Mouse (Mus musculus) stomach, embryonic 14.5 days (tissue): ENCODE measurements around the gene Cpsf4l. TPM values are rescaled to one million over a fixed set of nuclear protein-coding genes. Genes with fewer than 3 reads are reported as not detected.

Experiments used
- ATAC-seq: fragments of 200-750 bp; cut with Nextera tagmentation; 2 replicates; pipeline ENCODE4 v1.8.0; 2017; ENCODE audit warnings: low read depth, moderate TSS enrichment; ENCODE audit not compliant: insufficient number of reproducible peaks, insufficient read depth, low FRiP score
- H3K27ac ChIP-seq: fragments of 300-500 bp; sonication (generic); 2 replicates; pipeline ENCODE4 v1.5.1; 2014; ENCODE audit warnings: mild to moderate bottlenecking, low read length, moderate library complexity, mixed read lengths
- H3K27me3 ChIP-seq: fragments of 300-500 bp; sonication (generic); 2 replicates; pipeline ENCODE4 v1.6.1; 2014; ENCODE audit warnings: low read length, control low read depth, mixed read lengths; ENCODE audit not compliant: control insufficient read depth, insufficient read depth
- H3K36me3 ChIP-seq: fragments of 300-500 bp; sonication (generic); 2 replicates; pipeline ENCODE4 v1.6.1; 2014; ENCODE audit warnings: mild to moderate bottlenecking, control low read depth, low read length, moderate library complexity, mixed read lengths; ENCODE audit not compliant: control insufficient read depth, insufficient read depth
- H3K4me1 ChIP-seq: fragments of 300-500 bp; sonication (generic); 2 replicates; pipeline ENCODE4 v1.6.1; 2014; ENCODE audit warnings: low read length, control low read depth, mixed read lengths; ENCODE audit not compliant: control insufficient read depth, insufficient read depth
- H3K4me2 ChIP-seq: fragments of 300-500 bp; sonication (generic); replicated peaks from 2 replicates; pipeline ENCODE4 v1.6.1; 2014; ENCODE audit warnings: low read depth, low read length, control low read depth
- H3K4me3 ChIP-seq: fragments of 300-500 bp; sonication (generic); 2 replicates; pipeline ENCODE4 v1.5.1; 2014; ENCODE audit warnings: low read depth, low read length, control low read depth
- H3K9ac ChIP-seq: fragments of 300-500 bp; sonication (generic); replicated peaks from 2 replicates; pipeline ENCODE4 v1.6.1; 2014; ENCODE audit warnings: low read depth, mild to moderate bottlenecking, control low read depth, low read length, moderate library complexity, mixed read lengths
- H3K9me3 ChIP-seq: fragments of 300-500 bp; sonication (generic); 2 replicates; pipeline ENCODE4 v1.6.1; 2016; ENCODE audit warnings: low read depth, low read length, control low read depth; ENCODE audit not compliant: control insufficient read depth
- whole genome bisulfite sequencing: fragments of 180-500 bp; shearing (Covaris S2); extraction: QIAGEN DNeasy Blood & Tissue Kit; methylation state at CpG from one replicate; pipeline ENCODE4 v1.1.7; 2014; 5-methylcytosine and 5-hydroxymethylcytosine counted together
- polyA plus RNA-seq: library from polyadenylated mRNA; unstranded; fragments of >200 nt; fragmentation: Nextera tagmentation; extraction: Ambion mirVana; gene quantifications from 2 replicates; pipeline ENCODE4 v1.2.1, GENCODE M21; 2014

Cpsf4l gene
- polyA plus RNA-seq, 1 experiment from 2014 or later: 0.52 TPM

GRCm38 (mm10) chr11:113683957-113684706 is 25.7 kb downstream of the Cpsf4l start, which contains the start of the genes Fam104a and D11Wsu47e:
Gene Fam104a (minus strand): TSS chr11:113684155.
Gene D11Wsu47e (plus strand): TSS chr11:113684412.
- WGBS: under 1% methylated on average over 70 of the region's 73 CpGs

GRCm38 (mm10) chr11:113683627-113683956 is 26.2 kb downstream of the Cpsf4l start:
- peak overlapping the region; percentile 95 for H3K27ac ChIP-seq
- ATAC-seq: peak; percentile 62; the same call in 1 of the 2 replicates
- WGBS: 0% methylated on average over 33 of the region's 38 CpGs
- H3K27me3 ChIP-seq: no peaks in the 10 kb centered on the region
- H3K4me1 ChIP-seq: peaks cover 32% of the 10 kb centered on the region
- H3K36me3 ChIP-seq: peaks cover 7% of the 10 kb centered on the region
- no peaks in the 10 kb centered on the region for H3K9me3 ChIP-seq
- peak overlapping the region; percentile 87 for H3K4me3 ChIP-seq
- H3K9ac ChIP-seq: peak overlapping the region; percentile 82
- H3K4me2 ChIP-seq: peak overlapping the region; percentile 55

More at GRCm38 (mm10) chr11:113683957-113684706, 25.7 kb downstream of the Cpsf4l start, which contains the start of the genes Fam104a and D11Wsu47e:
- H3K9me3 ChIP-seq: no peaks in the 10 kb centered on the region
- H3K27me3 ChIP-seq: no peaks in the 10 kb centered on the region
- peak; percentile 93 for ATAC-seq
- peaks cover 13% of the 10 kb centered on the region for H3K36me3 ChIP-seq
- peak within 1 kb of the TSS; percentile 87 for H3K4me3 ChIP-seq
- peaks cover 32% of the 10 kb centered on the region for H3K4me1 ChIP-seq
- peak within 1 kb of the TSS; percentile 68 for H3K4me2 ChIP-seq
- H3K9ac ChIP-seq: peak within 1 kb of the TSS; percentile 82
- peak within 1 kb of the TSS; percentile 95 for H3K27ac ChIP-seq

DNA sequence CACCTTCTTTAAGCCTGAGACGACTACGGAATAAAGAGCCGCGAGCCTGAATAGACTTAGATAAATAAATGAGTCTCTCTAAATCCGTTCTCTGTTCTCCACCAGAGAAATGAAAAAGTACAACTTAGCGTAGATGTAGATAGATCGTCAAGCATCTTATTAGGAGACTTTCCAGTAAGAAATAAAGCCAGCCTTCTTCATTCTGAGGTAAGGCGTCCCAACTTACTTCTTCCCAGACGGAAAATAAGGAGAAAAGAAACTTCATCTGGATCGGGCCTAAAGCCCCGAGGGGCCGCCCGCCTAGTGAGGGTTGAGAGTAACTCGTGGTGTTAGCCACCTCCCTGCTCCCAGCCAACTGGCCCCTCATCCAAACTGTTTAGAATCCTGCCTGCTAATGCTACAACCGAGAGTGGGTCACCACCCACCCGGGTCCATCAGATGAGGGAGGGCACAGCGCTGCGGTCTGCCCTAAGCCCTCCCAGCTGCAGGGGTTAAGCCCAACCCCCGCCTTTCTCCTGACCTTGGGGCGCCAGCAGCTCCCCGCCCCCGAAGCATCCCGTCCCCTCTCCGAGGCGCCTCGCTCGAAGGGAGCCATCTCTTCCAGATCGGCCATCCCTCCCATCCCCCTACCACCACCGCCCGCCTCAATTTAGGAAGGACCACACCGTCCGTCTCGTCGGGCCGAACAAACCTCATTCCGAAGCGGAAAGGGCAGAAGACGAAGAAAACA is 26.8 kb downstream of the Cpsf4l start:
- Histone ChIP-seq H3K4me2 (peak overlapping the region; percentile 55), H3K36me3 (peaks cover 4% of the 10 kb centered on the region), H3K4me3 (peak overlapping the region; percentile 87), H3K9ac (peak overlapping the region; percentile 82), H3K4me1 (peaks cover 32% of the 10 kb centered on the region), H3K9me3 (no peaks in the 10 kb centered on the region), H3K27ac (peak overlapping the region; percentile 95), H3K27me3 (no peaks in the 10 kb centered on the region)
- under 1% methylated on average over 38 of the region's 38 CpGs for WGBS
- peak; percentile 65 for ATAC-seq

DNA sequence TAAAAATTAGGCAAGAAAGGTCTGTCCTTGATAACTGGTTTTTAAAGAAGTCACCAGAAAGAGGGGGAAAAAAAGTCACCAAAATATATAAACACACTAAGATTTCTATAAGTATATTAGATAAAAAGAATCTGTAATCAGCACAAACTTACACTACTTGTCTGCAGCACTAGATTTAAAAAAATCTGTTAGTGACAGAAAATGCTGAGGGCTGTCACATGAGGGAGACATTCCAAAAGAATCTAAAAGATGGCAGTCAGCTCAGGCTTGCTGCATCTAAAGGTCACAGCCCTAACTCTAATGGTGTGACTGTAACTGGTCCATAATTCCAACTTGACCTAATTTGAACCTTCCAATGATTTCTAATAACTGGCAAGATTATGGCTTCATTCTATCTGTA is 27.8 kb downstream of the Cpsf4l start:
- peak overlapping the region; percentile 55 for H3K4me2 ChIP-seq
- no peaks in the 10 kb centered on the region for H3K9me3 ChIP-seq
- H3K36me3 ChIP-seq: peaks cover 1% of the 10 kb centered on the region; the same call in 1 of the 2 replicates
- H3K4me3 ChIP-seq: peak overlapping the region; percentile 87; the same call in 1 of the 2 replicates
- H3K4me1 ChIP-seq: peaks cover 31% of the 10 kb centered on the region
- no peaks in the 10 kb centered on the region for H3K27me3 ChIP-seq
- no peak overlapping the region for H3K27ac ChIP-seq
- no peak overlapping the region for H3K9ac ChIP-seq
- ATAC-seq: no peak

DNA sequence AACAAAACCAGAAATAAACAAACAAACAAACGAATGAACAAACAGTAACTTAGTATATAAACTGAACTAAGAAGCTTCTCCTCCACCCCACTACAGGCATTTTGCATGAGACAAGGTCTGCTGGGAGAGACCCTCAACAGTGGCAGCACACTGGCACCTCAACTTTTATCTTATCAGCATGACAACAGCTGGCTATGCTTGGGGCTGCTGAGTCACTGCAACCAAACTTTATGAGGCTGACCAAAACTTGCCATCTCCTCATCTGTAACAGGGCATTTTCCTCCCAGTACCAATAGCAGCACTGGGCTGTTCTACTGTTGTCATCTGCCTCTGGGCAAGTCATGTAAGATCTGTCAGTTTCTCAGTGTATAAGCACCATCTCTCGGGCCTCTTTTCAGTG is 28.9 kb downstream of the Cpsf4l start:
- H3K27ac ChIP-seq: no peak overlapping the region
- peaks cover 26% of the 10 kb centered on the region for H3K4me1 ChIP-seq
- no peak overlapping the region for H3K4me2 ChIP-seq
- H3K27me3 ChIP-seq: no peaks in the 10 kb centered on the region
- ATAC-seq: no peak
- no peak overlapping the region for H3K4me3 ChIP-seq
- H3K9ac ChIP-seq: no peak overlapping the region
- 76% methylated on average over 2 of the region's 2 CpGs for WGBS
- no peaks in the 10 kb centered on the region for H3K9me3 ChIP-seq
- H3K36me3 ChIP-seq: peaks cover 11% of the 10 kb centered on the region; the same call in 1 of the 2 replicates

- ATAC-seq: no peak
- WGBS: 84% methylated on average over 8 of the region's 8 CpGs
- Histone ChIP-seq H3K9me3 (no peaks in the 10 kb centered on the region), H3K27me3 (no peaks in the 10 kb centered on the region), H3K36me3 (peaks cover 20% of the 10 kb centered on the region; the same call in 1 of the 2 replicates), H3K4me2 (no peak overlapping the region), H3K27ac (no peak overlapping the region), H3K4me3 (no peak overlapping the region), H3K9ac (no peak overlapping the region), H3K4me1 (peaks cover 18% of the 10 kb centered on the region)
Observed at GRCm38 (mm10) chr11:113678373-113678772, 31.4 kb downstream of the Cpsf4l start.

DNA sequence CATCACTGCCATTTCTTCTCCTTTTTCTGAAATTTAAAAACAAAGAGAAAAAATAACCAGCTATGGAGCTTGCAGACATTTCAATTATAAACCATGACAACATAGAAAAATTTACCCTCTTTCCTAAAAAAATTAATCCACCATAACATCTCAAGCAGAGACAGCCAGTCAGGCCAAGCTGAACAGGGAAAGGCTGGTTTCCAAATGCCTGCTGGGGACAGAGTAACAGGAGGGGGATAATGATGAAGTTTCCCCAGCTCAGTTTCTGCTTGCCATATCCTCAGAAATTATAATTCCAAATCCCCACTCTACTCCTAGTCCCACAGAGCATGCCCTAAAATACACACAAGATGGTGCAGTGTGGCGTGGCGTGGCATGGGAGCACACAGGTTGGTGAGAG is 32.4 kb downstream of the Cpsf4l start:
- 92% methylated on average over 2 of the region's 2 CpGs for WGBS
- Histone ChIP-seq H3K27me3 (no peaks in the 10 kb centered on the region), H3K4me1 (peaks cover 14% of the 10 kb centered on the region), H3K9me3 (no peaks in the 10 kb centered on the region), H3K36me3 (peaks cover 24% of the 10 kb centered on the region; the same call in 1 of the 2 replicates), H3K27ac (no peak overlapping the region), H3K9ac (no peak overlapping the region), H3K4me3 (no peak overlapping the region), H3K4me2 (no peak overlapping the region)
- no peak for ATAC-seq

GRCm38 (mm10) chr11:113676847-113677246 is 33.0 kb downstream of the Cpsf4l start:
- no peak for ATAC-seq
- Histone ChIP-seq H3K36me3 (peaks cover 24% of the 10 kb centered on the region; the same call in 1 of the 2 replicates), H3K4me3 (no peak overlapping the region), H3K9ac (no peak overlapping the region), H3K9me3 (no peaks in the 10 kb centered on the region), H3K4me2 (no peak overlapping the region), H3K27ac (no peak overlapping the region), H3K4me1 (peaks cover 9% of the 10 kb centered on the region), H3K27me3 (no peaks in the 10 kb centered on the region)
- 87% methylated on average over 2 of the region's 2 CpGs for WGBS
